In genomic region chr1:58739529-58739928, GRCm38 (mm10) we compare ENCODE assay signal across 13 mouse cellular contexts. TPM values are rescaled to one million over a fixed set of nuclear protein-coding genes. Genes with fewer than 3 reads are reported as not detected.
A peak's percentile ranks its signal among the peaks of the same experiment; 100 is the strongest.
DNase-seq lines count a peak whose midpoint lies in the region; ATAC-seq and TF ChIP-seq lines count a peak whose summit lies in the region.
"Had no signal": no experiment of that assay in that cellular context is flagged by ENCODE, and none has a peak within 500 bp of the region (broad histone marks: within the 10 kb centered on the region; RNA-seq: fewer than 3 reads in every experiment).

No protein-coding gene starts in this region.

- no peaks in the 10 kb centered on the region for H3K27me3 ChIP-seq in intestine, postnatal 0 days (replicated peaks; ENCODE audit: control insufficient read depth, insufficient read depth, low read length)
- H3K27me3 ChIP-seq in intestine, embryonic 16.5 days (replicated peaks; ENCODE audit: control insufficient read depth, insufficient read depth, low read length) = no peaks in the 10 kb centered on the region
- no peaks in the 10 kb centered on the region for H3K27me3 ChIP-seq in thymus, adult 2 months (ENCODE audit: control insufficient read depth, insufficient read depth, low read length)
- H3K27me3 ChIP-seq: embryonic facial prominence, embryonic 12.5 days had no signal

- no peak overlapping the region for H3K9ac ChIP-seq in intestine, postnatal 0 days (ENCODE audit: low read depth, low read length)
- H3K9ac ChIP-seq in intestine, embryonic 16.5 days (ENCODE audit: low read depth, low read length) = no peak overlapping the region
- H3K9ac ChIP-seq: embryonic facial prominence, embryonic 12.5 days; liver, postnatal 0 days had no signal

- H3K4me1 ChIP-seq in intestine, postnatal 0 days (replicated peaks; ENCODE audit: control insufficient read depth, insufficient read depth, low read length) = no peaks in the 10 kb centered on the region; the same call in 1 of the 2 replicates
- no peaks in the 10 kb centered on the region for H3K4me1 ChIP-seq in intestine, embryonic 16.5 days (ENCODE audit: control insufficient read depth, insufficient read depth, low read length)
- peaks cover 10% of the 10 kb centered on the region for H3K4me1 ChIP-seq in thymus, adult 2 months (replicated peaks; ENCODE audit: control insufficient read depth, insufficient read depth, low read length)
- H3K4me1 ChIP-seq: embryonic facial prominence, embryonic 12.5 days; hindbrain, embryonic 10.5 days had no signal

- no peak overlapping the region for H3K4me2 ChIP-seq in intestine, postnatal 0 days (replicated peaks; ENCODE audit: low read depth)
- H3K4me2 ChIP-seq in intestine, embryonic 16.5 days (ENCODE audit: low read depth, low read length) = no peak overlapping the region
- H3K4me2 ChIP-seq: embryonic facial prominence, embryonic 12.5 days had no signal

- TF ChIP-seq CTCF in intestine, postnatal 0 days (IDR thresholded peaks at IDR 0.05; ENCODE audit: low read depth) = no peak
- TF ChIP-seq CTCF in thymus, adult 2 months (IDR thresholded peaks at IDR 0.05; ENCODE audit: borderline replicate concordance, control insufficient read depth, extremely low read depth, insufficient read depth, low read length, poor library complexity) = no peak

- TF ChIP-seq POLR2A in thymus, adult 2 months (IDR thresholded peaks at IDR 0.05; ENCODE audit: control insufficient read depth, extremely low read depth, insufficient read depth, low read length, poor library complexity) = no peak

- H3K27ac ChIP-seq in intestine, postnatal 0 days (ENCODE audit: low read depth, low read length) = peak overlapping the region; percentile 11; the same call in 1 of the 2 replicates
- no peak overlapping the region for H3K27ac ChIP-seq in intestine, embryonic 16.5 days (ENCODE audit: low read length)
- H3K27ac ChIP-seq in thymus, adult 2 months (ENCODE audit: control insufficient read depth, insufficient read depth, low read length) = no peak overlapping the region
- H3K27ac ChIP-seq: embryonic facial prominence, embryonic 12.5 days; hindbrain, embryonic 10.5 days had no signal

- peak; percentile 55 to 65 for DNase-seq in cerebellum, postnatal 36 days
- DNase-seq in layer of hippocampus, postnatal 14 days (ENCODE audit: low spot score in 2 of 2) = peak; percentile 64 to 83
- peak; percentile 81 to 85 for DNase-seq in right cerebral cortex, postnatal 36 days (ENCODE audit: low spot score in 2 of 2)
- no peak for DNase-seq in thymus, adult 2 months
- DNase-seq in natural killer cell, adult 2 months (ENCODE audit: low spot score in 2 of 2) = no peak
- DNase-seq in urinary bladder, postnatal 36 days (ENCODE audit: low spot score in 2 of 2) = no peak
- DNase-seq: adrenal gland, adult 8-10 months; liver, postnatal 0 days had no signal

- H3K9me3 ChIP-seq in intestine, postnatal 0 days (ENCODE audit: control insufficient read depth) = no peaks in the 10 kb centered on the region
- no peaks in the 10 kb centered on the region for H3K9me3 ChIP-seq in intestine, embryonic 16.5 days (ENCODE audit: control insufficient read depth, low read length)
- H3K9me3 ChIP-seq: embryonic facial prominence, embryonic 12.5 days; hindbrain, embryonic 10.5 days had no signal

- 94% methylated on average over 7 of the region's 7 CpGs for WGBS in intestine, postnatal 0 days
- 93% methylated on average over 7 of the region's 7 CpGs for WGBS in intestine, embryonic 16.5 days
- WGBS in thymus, adult 2 months = 95% methylated on average over 7 of the region's 7 CpGs

- H3K36me3 ChIP-seq in intestine, postnatal 0 days (ENCODE audit: control insufficient read depth, insufficient read depth) = peaks cover 77% of the 10 kb centered on the region
- peaks cover 27% of the 10 kb centered on the region for H3K36me3 ChIP-seq in intestine, embryonic 16.5 days (ENCODE audit: control insufficient read depth, insufficient read depth, low read length)
- H3K36me3 ChIP-seq in thymus, adult 2 months (ENCODE audit: control insufficient read depth, insufficient read depth, low read length) = peaks cover 86% of the 10 kb centered on the region

- no peak overlapping the region for H3K4me3 ChIP-seq in intestine, postnatal 0 days (ENCODE audit: low read depth, low read length)
- H3K4me3 ChIP-seq in intestine, embryonic 16.5 days (ENCODE audit: low read length) = no peak overlapping the region
- H3K4me3 ChIP-seq in thymus, adult 2 months (ENCODE audit: control insufficient read depth, insufficient read depth, low read length) = no peak overlapping the region
- H3K4me3 ChIP-seq: embryonic facial prominence, embryonic 12.5 days; hindbrain, embryonic 10.5 days had no signal

- no peak for ATAC-seq in intestine, postnatal 0 days
- ATAC-seq in intestine, embryonic 16.5 days = no peak
- ATAC-seq: liver, postnatal 0 days had no signal

RNA-seq across cellular contexts. Expression of gene Cflar, which starts 28.2 kb away (rescaled TPM):
- 28.9 and 33.7 TPM in 2 replicates for polyA plus RNA-seq in intestine, postnatal 0 days (2015; fragmentation: Nextera tagmentation; extraction: Ambion mirVana)
- polyA plus RNA-seq in intestine, embryonic 16.5 days (2015; fragmentation: Nextera tagmentation; extraction: Ambion mirVana) = 25.6 and 28.2 TPM in 2 replicates
- 10 to 100 TPM; 33.2 to 38.0 TPM for total RNA-seq in layer of hippocampus, postnatal 14 days (2021)
- polyA plus RNA-seq in thymus, adult 2 months (2012; rRNA removed) = 78.4 and 83.9 TPM in 2 replicates

RNA-seq across cellular contexts. Expression of gene Als2cr12, which starts 43.7 kb away (rescaled TPM):
- polyA plus RNA-seq in intestine, postnatal 0 days (2015; fragmentation: Nextera tagmentation; extraction: Ambion mirVana) = 10.6 and 13.9 TPM in 2 replicates
- 1.8 and 2.4 TPM in 2 replicates for polyA plus RNA-seq in intestine, embryonic 16.5 days (2015; fragmentation: Nextera tagmentation; extraction: Ambion mirVana)
- not detected for total RNA-seq in layer of hippocampus, postnatal 14 days (2021)
- 0.16 and 0.37 TPM in 2 replicates for polyA plus RNA-seq in thymus, adult 2 months (2012; rRNA removed)
- total RNA-seq: monocyte, adult 5-6 weeks had no signal
- polyA plus RNA-seq: embryonic facial prominence, embryonic 12.5 days; hindbrain, embryonic 10.5 days; liver, postnatal 0 days had no signal

RNA-seq across cellular contexts. Expression of gene Casp8, which starts 55.6 kb away (rescaled TPM):
- 39.1 and 51.0 TPM in 2 replicates for polyA plus RNA-seq in intestine, postnatal 0 days (2015; fragmentation: Nextera tagmentation; extraction: Ambion mirVana)
- polyA plus RNA-seq in intestine, embryonic 16.5 days (2015; fragmentation: Nextera tagmentation; extraction: Ambion mirVana) = 54.3 and 56.4 TPM in 2 replicates
- 1 to 10 TPM; 3.3 to 3.8 TPM for total RNA-seq in layer of hippocampus, postnatal 14 days (2021)
- polyA plus RNA-seq in thymus, adult 2 months (2012; rRNA removed) = 12.0 and 12.3 TPM in 2 replicates

Comparison
In these comparisons a context has a peak if more than half of its experiments do, and no peak if none do; other contexts are left out.
1. DNase-seq: peak in cerebellum, postnatal 36 days (2 of 2), layer of hippocampus, postnatal 14 days (2 of 2) and right cerebral cortex, postnatal 36 days (2 of 2); none in thymus, adult 2 months (single experiment), natural killer cell, adult 2 months (0 of 2) and urinary bladder, postnatal 36 days (0 of 2).